Mouse (Mus musculus): ENCODE data around the gene Itga7. TPM values are rescaled to one million over a fixed set of nuclear protein-coding genes. Genes with fewer than 3 reads are reported as not detected.

The Itga7 gene
- polyA plus RNA-seq (2014; fragmentation: Nextera tagmentation; extraction: Ambion mirVana) = 2.6 and 4.4 TPM in 2 replicates

- H3K27ac ChIP-seq (ENCODE audit: low read length) = no peak within 1 kb of the TSS
- ATAC-seq (ENCODE audit: insufficient number of reproducible peaks, insufficient read depth, low FRiP score, low read depth) = peak; percentile 76; the same call in 1 of the 2 replicates
- H3K9ac ChIP-seq (replicated peaks; ENCODE audit: low read depth, low read length) = no peak within 1 kb of the TSS
- no peaks in the 10 kb centered on the region for H3K4me1 ChIP-seq (ENCODE audit: control insufficient read depth, insufficient read depth, low read length)
- H3K36me3 ChIP-seq (ENCODE audit: control insufficient read depth, insufficient read depth, low read length) = no peaks in the 10 kb centered on the region
- peak within 1 kb of the TSS; percentile 75 for H3K4me2 ChIP-seq (replicated peaks; ENCODE audit: low read depth, low read length)
- WGBS = 2% methylated on average over 26 of the region's 26 CpGs
- H3K4me3 ChIP-seq (ENCODE audit: low read depth, low read length) = peak within 1 kb of the TSS; percentile 31
- H3K9me3 ChIP-seq (ENCODE audit: control insufficient read depth, low read depth, low read length) = no peaks in the 10 kb centered on the region
- H3K27me3 ChIP-seq (ENCODE audit: control insufficient read depth, insufficient read depth, low read length) = peaks cover 24% of the 10 kb centered on the region
Measured at GRCm38 (mm10) chr10:128933574-128933973, at the start of gene Itga7. TSS of gene Itga7 (plus strand) at chr10:128933818.

GRCm38 (mm10) chr10:128888941-128889827 lies 44.4 kb upstream of the Itga7 start:
- Histone ChIP-seq H3K4me1 (ENCODE audit: control insufficient read depth, insufficient read depth, low read length) (peaks cover 19% of the 10 kb centered on the region), H3K9ac (replicated peaks; ENCODE audit: low read depth, low read length) (0 out of 2 replicates have a peak overlapping the region, but pooled peaks have one; percentile 10), H3K27ac (ENCODE audit: low read length) (peak overlapping the region; percentile 67; the same call in 1 of the 2 replicates), H3K36me3 (ENCODE audit: control insufficient read depth, insufficient read depth, low read length) (peaks cover 12% of the 10 kb centered on the region), H3K27me3 (ENCODE audit: control insufficient read depth, insufficient read depth, low read length) (no peaks in the 10 kb centered on the region), H3K4me2 (replicated peaks; ENCODE audit: low read depth, low read length) (peak overlapping the region; percentile 97), H3K4me3 (ENCODE audit: low read depth, low read length) (peak overlapping the region; percentile 31), H3K9me3 (ENCODE audit: control insufficient read depth, low read depth, low read length) (no peaks in the 10 kb centered on the region)
- 1% methylated on average over 7 of the region's 7 CpGs for WGBS
- peak; percentile 51 for ATAC-seq (ENCODE audit: insufficient number of reproducible peaks, insufficient read depth, low FRiP score, low read depth)

GRCm38 (mm10) chr10:128889846-128890245 lies 43.8 kb upstream of the Itga7 start:
- no peaks in the 10 kb centered on the region for H3K27me3 ChIP-seq (ENCODE audit: control insufficient read depth, insufficient read depth, low read length)
- no peaks in the 10 kb centered on the region for H3K9me3 ChIP-seq (ENCODE audit: control insufficient read depth, low read depth, low read length)
- WGBS = 8% methylated on average over 2 of the region's 2 CpGs
- H3K4me1 ChIP-seq (ENCODE audit: control insufficient read depth, insufficient read depth, low read length) = peaks cover 19% of the 10 kb centered on the region
- no peak for ATAC-seq (ENCODE audit: insufficient number of reproducible peaks, insufficient read depth, low FRiP score, low read depth)
- peak overlapping the region; percentile 97 for H3K4me2 ChIP-seq (replicated peaks; ENCODE audit: low read depth, low read length)
- H3K4me3 ChIP-seq (ENCODE audit: low read depth, low read length) = peak overlapping the region; percentile 67
- H3K36me3 ChIP-seq (ENCODE audit: control insufficient read depth, insufficient read depth, low read length) = peaks cover 11% of the 10 kb centered on the region
- H3K9ac ChIP-seq (replicated peaks; ENCODE audit: low read depth, low read length) = no peak overlapping the region
- no peak overlapping the region for H3K27ac ChIP-seq (ENCODE audit: low read length)

DNA sequence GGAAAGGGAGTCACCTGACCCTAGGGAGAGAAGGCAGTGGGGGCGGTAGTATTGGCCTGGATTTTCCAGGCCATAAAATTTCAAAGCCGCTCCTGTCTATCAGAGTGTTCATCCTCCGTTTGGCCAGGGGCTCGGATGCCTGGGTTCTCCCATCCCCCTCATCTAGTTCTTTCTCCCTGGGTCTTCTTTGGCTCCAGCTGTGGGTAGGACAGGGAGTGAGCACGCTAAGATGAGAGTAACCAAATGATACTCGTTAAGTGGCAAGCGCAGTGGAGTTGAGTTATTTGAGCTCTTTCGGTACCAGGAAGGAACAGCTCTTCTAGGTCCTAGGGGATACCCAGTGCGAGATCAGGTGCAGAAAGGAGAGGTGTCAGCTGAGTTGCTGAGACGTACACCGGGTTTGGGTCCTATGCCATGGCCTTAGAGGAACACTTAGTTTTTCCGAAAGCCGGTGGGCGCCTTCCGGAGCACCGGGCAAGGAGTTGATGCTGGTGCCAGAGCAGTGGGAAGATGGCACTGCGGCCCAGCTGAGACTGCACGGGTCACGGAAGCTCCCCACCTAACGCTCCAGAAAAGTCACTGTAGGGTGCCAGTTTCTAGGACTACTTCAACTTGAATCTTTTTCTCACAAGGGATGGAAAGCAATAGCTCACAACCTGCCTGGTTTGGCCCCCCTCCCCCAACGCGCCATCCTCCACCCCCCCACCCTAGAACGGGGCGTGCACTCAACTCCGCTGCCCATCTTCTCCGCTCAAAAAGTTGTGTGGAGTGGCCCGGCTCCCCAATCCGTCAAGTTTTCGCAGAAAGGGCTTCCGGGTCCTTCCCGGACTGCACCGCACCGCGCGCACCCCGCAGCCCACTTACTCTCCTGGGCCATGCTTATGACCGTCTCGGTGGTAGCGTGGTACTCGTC lies 43.0 kb upstream of the Itga7 start:
- no peak for ATAC-seq (ENCODE audit: insufficient number of reproducible peaks, insufficient read depth, low FRiP score, low read depth)
- H3K9ac ChIP-seq (replicated peaks; ENCODE audit: low read depth, low read length) = peak overlapping the region; percentile 69
- peaks cover 19% of the 10 kb centered on the region for H3K4me1 ChIP-seq (ENCODE audit: control insufficient read depth, insufficient read depth, low read length)
- no peaks in the 10 kb centered on the region for H3K9me3 ChIP-seq (ENCODE audit: control insufficient read depth, low read depth, low read length)
- under 1% methylated on average over 40 of the region's 40 CpGs for WGBS
- H3K27me3 ChIP-seq (ENCODE audit: control insufficient read depth, insufficient read depth, low read length) = no peaks in the 10 kb centered on the region
- H3K36me3 ChIP-seq (ENCODE audit: control insufficient read depth, insufficient read depth, low read length) = peaks cover 7% of the 10 kb centered on the region; the same call in 1 of the 2 replicates
- peak overlapping the region; percentile 67 for H3K4me3 ChIP-seq (ENCODE audit: low read depth, low read length)
- peak overlapping the region; percentile 97 for H3K4me2 ChIP-seq (replicated peaks; ENCODE audit: low read depth, low read length)
- H3K27ac ChIP-seq (ENCODE audit: low read length) = peak overlapping the region; percentile 89

GRCm38 (mm10) chr10:128891296-128892094 lies 42.1 kb upstream of the Itga7 start, which contains the start of gene Gdf11:
TSS of gene Gdf11 (minus strand) at chr10:128891718.
- H3K4me1 ChIP-seq (ENCODE audit: control insufficient read depth, insufficient read depth, low read length) = peaks cover 22% of the 10 kb centered on the region
- H3K4me3 ChIP-seq (ENCODE audit: low read depth, low read length) = peak within 1 kb of the TSS; percentile 67
- peak within 1 kb of the TSS; percentile 89 for H3K27ac ChIP-seq (ENCODE audit: low read length)
- no peaks in the 10 kb centered on the region for H3K9me3 ChIP-seq (ENCODE audit: control insufficient read depth, low read depth, low read length)
- no peaks in the 10 kb centered on the region for H3K27me3 ChIP-seq (ENCODE audit: control insufficient read depth, insufficient read depth, low read length)
- peak within 1 kb of the TSS; percentile 69 for H3K9ac ChIP-seq (replicated peaks; ENCODE audit: low read depth, low read length)
- WGBS = 1% methylated on average over 65 of the region's 89 CpGs
- H3K36me3 ChIP-seq (ENCODE audit: control insufficient read depth, insufficient read depth, low read length) = peaks cover 7% of the 10 kb centered on the region; the same call in 1 of the 2 replicates
- peak; percentile 80 for ATAC-seq (ENCODE audit: insufficient number of reproducible peaks, insufficient read depth, low FRiP score, low read depth)
- H3K4me2 ChIP-seq (replicated peaks; ENCODE audit: low read depth, low read length) = peak within 1 kb of the TSS; percentile 97

GRCm38 (mm10) chr10:128892246-128892645 lies 41.4 kb upstream of the Itga7 start:
- Histone ChIP-seq H3K4me1 (ENCODE audit: control insufficient read depth, insufficient read depth, low read length) (peaks cover 22% of the 10 kb centered on the region), H3K9me3 (ENCODE audit: control insufficient read depth, low read depth, low read length) (no peaks in the 10 kb centered on the region), H3K27me3 (ENCODE audit: control insufficient read depth, insufficient read depth, low read length) (no peaks in the 10 kb centered on the region), H3K9ac (replicated peaks; ENCODE audit: low read depth, low read length) (peak overlapping the region; percentile 69; the same call in 1 of the 2 replicates), H3K4me3 (ENCODE audit: low read depth, low read length) (peak overlapping the region; percentile 67), H3K27ac (ENCODE audit: low read length) (peak overlapping the region; percentile 89; the same call in 1 of the 2 replicates), H3K36me3 (ENCODE audit: control insufficient read depth, insufficient read depth, low read length) (peaks cover 6% of the 10 kb centered on the region; the same call in 1 of the 2 replicates), H3K4me2 (replicated peaks; ENCODE audit: low read depth, low read length) (peak overlapping the region; percentile 97)
- 3% methylated on average over 9 of the region's 9 CpGs for WGBS
- peak; percentile 1; the same call in 1 of the 2 replicates for ATAC-seq (ENCODE audit: insufficient number of reproducible peaks, insufficient read depth, low FRiP score, low read depth)

DNA sequence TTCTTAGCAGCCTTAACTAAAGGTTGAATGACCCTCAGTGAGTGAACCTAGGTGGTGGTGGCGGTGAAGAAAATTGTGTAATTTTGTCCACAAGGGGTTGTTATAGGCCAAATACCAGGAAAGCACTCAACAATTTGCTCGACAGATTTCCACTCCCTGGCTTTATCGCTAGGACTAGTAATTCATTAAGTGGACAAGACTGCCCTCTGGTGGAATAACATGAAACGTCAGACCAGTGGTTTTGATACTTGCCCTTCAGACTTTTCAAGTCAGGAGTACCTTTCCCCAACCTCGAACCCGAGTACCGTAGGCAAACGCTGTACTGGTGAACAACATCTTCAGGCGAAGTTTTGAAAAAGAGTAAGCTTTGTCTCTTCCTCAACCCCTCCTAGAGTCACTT lies 38.2 kb upstream of the Itga7 start:
- Histone ChIP-seq H3K4me1 (ENCODE audit: control insufficient read depth, insufficient read depth, low read length) (peaks cover 6% of the 10 kb centered on the region; the same call in 1 of the 2 replicates), H3K27me3 (ENCODE audit: control insufficient read depth, insufficient read depth, low read length) (no peaks in the 10 kb centered on the region), H3K36me3 (ENCODE audit: control insufficient read depth, insufficient read depth, low read length) (no peaks in the 10 kb centered on the region), H3K27ac (ENCODE audit: low read length) (no peak overlapping the region), H3K9ac (replicated peaks; ENCODE audit: low read depth, low read length) (no peak overlapping the region), H3K9me3 (ENCODE audit: control insufficient read depth, low read depth, low read length) (no peaks in the 10 kb centered on the region), H3K4me2 (replicated peaks; ENCODE audit: low read depth, low read length) (peak overlapping the region; percentile 21; the same call in 1 of the 2 replicates), H3K4me3 (ENCODE audit: low read depth, low read length) (no peak overlapping the region)
- 0% methylated on average over 9 of the region's 9 CpGs for WGBS
- ATAC-seq (ENCODE audit: insufficient number of reproducible peaks, insufficient read depth, low FRiP score, low read depth) = no peak
